Mouse (Mus musculus): Measurements from ENCODE around the gene Olfr549.

DNA sequence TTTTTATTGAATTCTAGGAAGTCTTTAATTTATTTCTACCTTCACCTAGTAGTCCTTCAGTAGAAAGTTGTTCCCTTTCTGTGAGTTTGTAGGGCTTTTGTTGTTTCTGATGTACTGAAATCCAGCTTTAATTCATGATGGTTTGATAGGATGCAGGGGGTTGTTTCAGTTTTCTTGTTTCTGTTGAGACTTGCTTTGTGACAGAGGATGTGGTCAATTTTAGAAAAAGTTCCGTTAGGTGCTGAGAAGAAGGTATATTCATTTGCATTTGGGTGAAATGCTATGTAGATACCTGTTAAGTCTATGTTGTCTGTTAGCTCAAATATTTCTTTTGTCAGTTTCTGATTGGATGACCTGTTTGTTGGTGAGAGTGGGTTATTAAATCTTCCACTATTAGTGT, 20.6 kb upstream of the Olfr549 start:
- TF ChIP-seq CTCF (IDR thresholded peaks at IDR 0.05; ENCODE audit: insufficient read depth, low read depth, low read length) (no peak), POLR2A (IDR thresholded peaks at IDR 0.05; ENCODE audit: insufficient read depth, low read depth, low read length) (no peak)

Measured in olfactory bulb, adult 2 months (tissue).